Mouse (Mus musculus): ENCODE data around the gene Drc7.

The Drc7 gene

GRCm38 (mm10) chr8:95054927-95055510, at the start of gene Drc7:
Gene Drc7 (plus strand): TSS chr8:95055103.
- DNase-seq: no peak

GRCm38 (mm10) chr8:95012442-95012919, 42.4 kb upstream of the Drc7 start:
- no peak for DNase-seq

GRCm38 (mm10) chr8:95015866-95016265, 39.0 kb upstream of the Drc7 start:
- no peak for DNase-seq

GRCm38 (mm10) chr8:95016684-95017083, 38.2 kb upstream of the Drc7 start:
- DNase-seq: no peak

- DNase-seq: no peak
Observed at GRCm38 (mm10) chr8:95017451-95017850, 37.5 kb upstream of the Drc7 start, which contains the start of gene Adgrg3. Gene Adgrg3 (plus strand): TSS chr8:95017692.

GRCm38 (mm10) chr8:95017969-95018635, 36.8 kb upstream of the Drc7 start:
- no peak for DNase-seq

GRCm38 (mm10) chr8:95020293-95020777, 34.6 kb upstream of the Drc7 start:
- no peak for DNase-seq

GRCm38 (mm10) chr8:95020821-95021220, 34.1 kb upstream of the Drc7 start:
- no peak for DNase-seq

GRCm38 (mm10) chr8:95023201-95023600, 31.7 kb upstream of the Drc7 start:
- DNase-seq: no peak

- no peak for DNase-seq
Observed at GRCm38 (mm10) chr8:95024387-95024786, 30.5 kb upstream of the Drc7 start.

GRCm38 (mm10) chr8:95025421-95025820, 29.5 kb upstream of the Drc7 start:
- peak in 1 of 2 experiments; percentile 66 for DNase-seq

- DNase-seq: peak in 1 of 2 experiments; percentile 25
Observed at GRCm38 (mm10) chr8:95028391-95028790, 26.5 kb upstream of the Drc7 start.

- peak; percentile 24 to 67 for DNase-seq
Observed at GRCm38 (mm10) chr8:95037106-95037925, 17.6 kb upstream of the Drc7 start.

GRCm38 (mm10) chr8:95041883-95042784, 12.8 kb upstream of the Drc7 start:
- peak; percentile 29 to 43 for DNase-seq

GRCm38 (mm10) chr8:95044811-95045210, 10.1 kb upstream of the Drc7 start:
- no peak for DNase-seq

GRCm38 (mm10) chr8:95046982-95047381, 7.9 kb upstream of the Drc7 start:
- no peak for DNase-seq

- no peak for DNase-seq
Observed at GRCm38 (mm10) chr8:95047884-95048680, 6.8 kb upstream of the Drc7 start.

GRCm38 (mm10) chr8:95049636-95050035, 5.3 kb upstream of the Drc7 start:
- DNase-seq: no peak

GRCm38 (mm10) chr8:95054438-95054837, 465 bp upstream of the Drc7 start:
- DNase-seq: no peak

- no peak for DNase-seq
Observed at GRCm38 (mm10) chr8:95056414-95056813, 1.5 kb downstream of the Drc7 start.

GRCm38 (mm10) chr8:95058661-95059060, 3.8 kb downstream of the Drc7 start:
- DNase-seq: no peak
